Mouse (Mus musculus) CD8-positive naive resting alpha-beta T cell, adult 2 months (primary cell): ENCODE measurements around the gene Ctdsp1.
"Not testable (repeated sequence)": the region's sequence is repeated elsewhere in the genome, so short reads cannot be mapped to it uniquely, and the experiment has no call there.

Experiments
- DNase-seq, 2 experiments: peaks; one replicate each; pipeline ENCODE4 v3.0.0; 2022; ENCODE audit warnings: low read depth in 2 of 2, low spot score in 2 of 2

Ctdsp1 gene

DNA sequence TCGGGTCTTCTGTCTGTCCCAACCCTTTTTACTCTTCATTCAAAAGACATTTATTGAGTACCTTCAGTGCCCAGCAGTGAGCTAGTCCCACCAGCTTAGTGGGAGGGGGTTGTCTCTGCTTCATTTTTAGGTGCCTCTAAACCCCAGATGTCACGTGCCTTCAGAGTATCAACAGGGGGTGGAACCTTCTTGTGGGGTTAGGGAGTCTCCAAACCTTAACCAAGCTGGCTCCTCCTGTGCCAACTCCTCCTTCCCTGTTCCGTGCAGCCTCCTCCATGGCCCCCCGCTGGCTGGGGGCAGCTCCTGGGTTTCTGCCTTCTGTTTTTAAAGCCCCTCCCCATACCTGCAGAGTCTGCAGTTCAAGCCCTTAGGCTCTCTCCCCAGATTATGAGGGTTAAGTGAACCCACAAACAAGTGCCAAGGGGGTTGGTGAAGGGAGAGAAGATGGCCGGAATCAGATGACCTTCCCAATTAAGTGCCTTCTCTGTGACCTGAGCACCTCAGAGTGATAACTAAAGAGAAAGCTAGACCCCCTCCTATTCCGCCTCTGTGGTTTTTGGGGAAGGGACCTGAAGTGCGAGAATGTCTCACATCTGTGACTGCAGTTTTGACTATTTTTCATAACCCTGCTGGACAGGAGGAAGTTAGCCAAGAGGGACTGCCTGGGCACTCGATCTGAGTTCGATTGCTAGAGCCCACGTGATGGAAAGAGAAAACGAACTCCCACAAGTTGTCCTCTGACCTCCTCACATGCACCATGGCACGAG, 5.3 kb downstream of the Ctdsp1 start:
- not testable (repeated sequence) for DNase-seq

DNA sequence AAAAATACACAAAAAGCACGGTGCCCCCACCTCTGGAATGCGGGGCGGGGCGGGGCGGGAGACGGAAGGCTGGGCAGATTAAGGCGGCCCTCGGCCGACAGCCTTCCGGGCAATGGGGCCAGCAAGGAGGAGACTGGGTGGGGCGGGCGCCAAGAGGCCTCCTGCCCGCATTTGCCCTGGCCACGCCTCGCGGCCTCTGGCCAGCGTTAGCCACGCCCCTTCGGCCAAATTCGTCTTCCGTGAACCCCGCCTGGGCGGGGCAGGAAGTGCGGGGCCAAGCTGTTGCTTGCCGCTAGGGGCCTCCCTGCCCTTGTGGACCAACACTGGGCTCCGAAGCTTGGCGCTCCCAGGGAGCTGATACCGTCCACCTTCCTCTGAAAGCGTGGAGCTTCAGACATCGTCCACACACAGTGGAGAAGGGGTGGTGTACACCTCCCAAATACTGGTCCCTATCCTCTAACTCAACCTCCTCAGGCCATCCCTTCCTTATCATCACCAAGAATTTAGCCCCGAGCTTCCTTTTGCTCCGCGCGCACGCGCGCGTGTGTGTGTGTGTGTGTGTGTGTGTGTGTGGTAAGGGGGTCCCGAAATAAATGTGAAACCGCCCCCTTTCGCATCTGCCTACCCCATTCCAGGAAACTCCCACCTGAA, 6.1 kb downstream of the Ctdsp1 start:
- peak; percentile 55 to 61 for DNase-seq

DNA sequence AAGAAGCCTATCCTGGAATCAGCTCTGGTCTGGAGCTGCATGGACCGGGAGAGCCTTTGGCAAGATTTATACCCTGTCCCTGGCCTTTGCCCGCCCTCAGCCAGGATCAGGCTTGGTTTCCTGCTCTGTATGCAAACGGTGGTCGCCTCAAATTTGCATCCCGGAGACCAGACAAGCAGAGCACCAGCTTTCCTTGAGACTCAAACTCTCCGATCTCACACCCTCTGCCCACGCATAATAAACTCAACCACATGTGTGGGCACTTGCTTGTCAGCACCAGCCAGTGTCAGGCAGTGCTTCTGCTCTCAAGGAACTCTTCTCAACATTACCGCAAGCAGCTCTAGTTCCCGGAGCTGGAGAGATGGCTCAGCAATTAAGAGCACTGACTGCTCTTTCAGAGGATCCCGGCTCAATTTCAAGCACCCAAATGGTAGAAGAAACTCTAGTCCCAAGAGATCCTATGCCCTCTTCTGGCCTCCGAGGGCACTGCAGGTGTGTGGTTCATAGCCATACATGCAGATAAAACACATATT, 6.7 kb downstream of the Ctdsp1 start:
- DNase-seq = peak; percentile 68 to 82

DNA sequence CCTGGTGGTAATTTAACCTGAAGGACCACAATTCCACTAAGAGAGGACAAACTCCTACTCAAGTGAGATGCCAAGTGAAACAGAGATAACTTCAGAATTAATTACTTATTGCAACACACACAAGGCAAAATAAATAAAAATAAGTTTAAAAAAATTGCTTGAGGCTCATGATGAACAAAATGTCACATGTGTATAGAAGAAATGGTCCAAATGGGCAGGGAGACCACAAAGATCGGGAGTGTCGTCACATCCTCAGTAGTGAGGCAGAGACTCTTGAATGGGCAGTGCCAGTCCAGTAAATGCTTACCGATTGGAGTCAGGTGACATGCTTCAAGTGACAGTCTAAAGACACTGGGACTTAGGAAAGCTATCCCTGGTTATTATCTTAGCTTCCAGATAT, 9.2 kb downstream of the Ctdsp1 start:
- no peak for DNase-seq

DNA sequence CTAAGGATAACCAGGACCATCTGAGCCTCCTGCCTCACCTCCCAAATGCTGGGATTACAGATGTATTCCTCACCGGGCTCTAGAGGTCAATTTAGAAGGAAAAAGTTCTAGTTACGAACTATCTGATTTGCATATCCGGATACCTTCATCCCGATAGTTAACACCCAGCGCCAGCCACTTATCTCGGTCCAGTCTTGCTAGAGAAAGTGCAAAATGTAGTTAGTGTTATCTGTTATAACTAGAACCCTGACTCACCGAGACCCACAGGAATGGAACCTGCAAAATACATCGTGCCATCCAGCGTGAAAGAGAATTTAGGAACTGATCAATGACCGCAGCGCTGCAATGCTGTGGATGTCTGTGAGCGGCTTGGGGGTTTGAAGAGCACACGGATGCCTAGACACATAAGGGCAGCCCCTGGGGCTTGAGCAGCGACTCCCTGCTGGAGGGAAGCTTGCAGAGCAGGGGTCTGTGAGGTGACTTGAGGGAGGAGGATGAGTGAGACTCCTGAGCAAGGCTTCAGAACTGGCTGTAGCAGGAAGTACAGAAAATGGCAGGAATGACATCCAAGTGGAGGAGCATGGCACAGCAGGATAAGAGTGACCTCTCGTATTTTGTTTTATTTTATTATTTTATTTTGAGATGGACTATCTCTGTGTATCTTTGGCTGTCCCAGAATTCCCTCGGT, 9.8 kb downstream of the Ctdsp1 start:
- no peak for DNase-seq

DNA sequence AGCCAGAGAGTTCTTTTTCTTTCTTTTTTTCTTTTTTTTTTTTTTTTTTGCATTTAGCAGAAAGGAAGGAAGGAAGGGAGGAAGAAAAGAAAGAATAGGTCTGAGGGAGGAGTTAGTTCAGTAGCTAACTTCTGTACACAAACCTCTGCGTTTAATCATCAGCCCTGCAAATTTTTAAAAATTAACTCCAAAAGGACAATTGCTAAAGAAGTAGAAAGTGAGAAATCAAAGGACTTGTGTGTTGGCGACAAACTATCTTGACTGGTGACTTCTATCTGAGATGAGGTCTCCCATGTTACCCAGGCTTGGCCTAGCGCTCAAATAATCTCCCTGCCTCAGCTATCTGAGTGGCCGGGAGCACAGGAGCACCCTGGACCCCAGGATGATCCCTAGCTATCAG, 12.9 kb downstream of the Ctdsp1 start:
- no peak for DNase-seq

DNA sequence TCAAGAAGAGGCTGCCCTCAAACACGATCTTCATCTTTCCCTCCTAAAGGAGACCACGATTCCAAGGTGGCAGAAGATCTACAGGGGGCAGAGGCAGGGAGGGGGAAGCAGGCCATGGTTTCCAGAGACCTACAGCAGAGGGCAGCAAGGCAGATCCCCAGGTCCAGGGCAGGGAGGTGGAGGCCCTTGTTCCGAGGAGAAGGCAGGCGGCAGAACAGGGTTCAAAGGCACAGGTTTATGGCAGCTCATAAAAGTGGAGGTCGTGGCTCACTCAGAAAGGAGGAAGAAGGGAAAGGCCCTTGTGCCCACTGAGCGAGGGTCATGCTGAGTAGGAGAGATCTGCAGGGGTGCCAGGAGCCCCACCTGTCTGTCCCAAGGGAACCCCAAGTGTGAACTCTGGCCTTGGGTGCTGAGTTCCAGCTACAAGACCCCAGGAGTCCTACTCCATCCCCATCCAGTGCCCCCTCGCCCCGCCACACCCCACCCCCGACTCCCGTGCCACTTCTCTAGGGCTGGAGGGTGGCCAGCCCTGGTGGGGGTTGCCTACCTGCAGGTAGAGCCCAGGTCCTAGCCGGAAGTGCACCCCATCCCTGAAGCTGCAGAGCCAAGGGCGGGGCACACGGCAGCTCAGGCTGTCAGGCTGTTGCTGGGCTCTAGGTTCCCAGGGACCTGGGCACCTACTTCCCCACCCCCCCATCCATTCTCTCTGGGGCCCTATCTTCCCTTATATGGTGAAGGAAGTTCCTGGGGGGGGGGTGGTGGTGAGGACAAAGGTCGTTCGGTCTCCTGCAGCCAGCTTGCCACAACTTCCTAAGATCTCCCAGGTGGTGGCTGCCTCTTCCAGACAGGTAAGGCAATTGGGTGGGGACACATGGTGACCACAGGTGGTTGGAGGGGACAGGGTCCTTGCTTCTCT, 17.5 kb downstream of the Ctdsp1 start, which contains the start of gene Vil1:
Gene Vil1 (plus strand): TSS at position 788 of the 916 bp plus-strand sequence.
- DNase-seq = no peak

DNA sequence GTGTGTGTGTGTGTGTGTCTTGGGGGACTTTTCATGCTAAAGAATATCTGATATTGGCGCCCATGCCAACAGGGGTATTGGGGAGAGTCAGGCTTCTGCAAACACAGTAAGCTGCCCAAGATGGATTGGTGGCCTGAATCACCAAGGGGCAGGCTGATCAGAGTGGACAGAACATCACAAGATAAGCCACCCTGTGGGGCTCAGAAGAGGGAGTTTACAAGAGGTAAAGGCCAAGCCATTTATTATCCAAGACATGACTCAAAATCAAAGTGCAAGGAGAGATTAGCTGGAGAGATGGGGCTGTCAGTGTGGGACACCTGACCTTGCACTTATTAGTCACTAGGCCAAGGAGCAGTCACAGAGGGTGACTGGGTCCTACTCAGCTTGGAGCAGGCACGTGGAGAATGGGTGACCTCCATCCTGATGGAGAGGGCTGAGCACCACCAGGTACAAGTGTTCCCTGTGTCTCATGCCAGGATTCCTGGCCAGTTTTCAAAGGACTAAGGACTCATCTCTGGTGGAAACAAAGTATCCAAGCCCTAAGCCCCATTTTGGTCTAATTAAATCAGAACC, 20.5 kb downstream of the Ctdsp1 start:
- DNase-seq = no peak

DNA sequence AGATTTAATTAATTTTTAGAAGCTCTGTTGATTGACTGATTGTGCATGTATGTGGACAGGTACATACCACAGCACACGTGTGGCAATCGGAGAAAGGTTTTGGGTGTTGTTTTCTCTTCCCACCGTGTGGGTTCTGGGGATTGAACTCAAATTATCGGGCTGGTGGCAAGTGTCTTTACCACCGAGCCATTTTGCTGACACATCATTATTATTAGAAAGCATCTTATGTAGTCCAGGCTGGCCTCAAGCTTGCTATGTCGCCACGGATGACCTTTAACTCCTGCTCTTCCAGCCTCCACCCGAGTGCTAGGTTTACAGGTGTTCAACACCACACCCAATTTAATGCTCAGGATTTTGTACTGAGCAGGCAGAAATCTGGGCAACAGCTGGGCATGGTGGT, 21.4 kb downstream of the Ctdsp1 start:
- no peak for DNase-seq

DNA sequence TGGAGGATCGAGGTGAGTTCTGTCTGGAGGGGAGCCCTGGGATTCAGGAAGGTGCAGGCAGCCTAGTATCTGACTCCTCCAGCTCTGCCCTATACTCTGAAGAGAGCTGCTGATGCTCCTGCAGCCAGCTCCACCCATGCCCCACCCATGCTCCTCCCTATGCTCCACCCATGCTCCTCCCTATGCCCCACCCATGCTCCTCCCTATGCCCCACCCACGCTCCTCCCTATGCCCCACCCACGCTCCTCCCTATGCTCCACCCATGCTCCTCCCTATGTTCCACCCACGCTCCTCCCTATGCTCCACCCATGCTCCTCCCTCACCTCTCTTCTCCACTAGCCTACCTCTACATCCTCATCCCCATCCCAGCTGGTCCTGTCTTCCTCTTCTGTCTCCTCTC, 23.8 kb downstream of the Ctdsp1 start:
- no peak for DNase-seq

DNA sequence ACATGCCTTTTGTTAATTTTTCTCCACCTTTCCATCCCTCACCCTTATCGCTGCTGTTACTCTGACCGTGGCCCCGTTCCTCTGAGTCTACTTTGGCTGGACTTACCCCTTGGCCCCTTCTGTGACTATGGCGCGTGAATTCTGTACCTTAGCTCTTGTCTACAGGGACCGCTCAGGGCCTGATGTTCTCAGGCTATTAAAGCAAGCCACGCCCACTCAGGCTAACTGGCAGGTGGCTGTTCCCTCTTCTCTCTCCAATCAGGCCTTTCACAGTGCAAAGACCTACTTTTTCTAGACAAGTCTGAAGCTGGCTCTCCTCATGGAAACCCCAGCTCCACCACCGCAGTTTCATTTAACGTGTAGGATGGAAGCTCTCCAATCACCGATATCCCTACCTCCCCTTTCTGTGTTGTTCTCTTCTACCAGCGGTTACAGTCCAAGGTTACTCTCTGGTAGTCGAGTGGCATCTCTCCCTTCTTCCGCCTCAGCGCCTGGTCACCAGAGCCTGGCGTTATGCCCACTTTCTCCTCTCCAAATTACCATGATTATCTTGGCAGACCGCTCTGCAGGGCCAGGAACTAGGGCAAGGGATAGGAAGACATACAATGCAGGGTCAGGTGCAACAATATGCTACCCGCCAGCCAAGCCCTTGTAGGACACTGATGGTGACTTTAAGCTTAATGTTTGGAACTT, 27.6 kb downstream of the Ctdsp1 start:
- DNase-seq = no peak

DNA sequence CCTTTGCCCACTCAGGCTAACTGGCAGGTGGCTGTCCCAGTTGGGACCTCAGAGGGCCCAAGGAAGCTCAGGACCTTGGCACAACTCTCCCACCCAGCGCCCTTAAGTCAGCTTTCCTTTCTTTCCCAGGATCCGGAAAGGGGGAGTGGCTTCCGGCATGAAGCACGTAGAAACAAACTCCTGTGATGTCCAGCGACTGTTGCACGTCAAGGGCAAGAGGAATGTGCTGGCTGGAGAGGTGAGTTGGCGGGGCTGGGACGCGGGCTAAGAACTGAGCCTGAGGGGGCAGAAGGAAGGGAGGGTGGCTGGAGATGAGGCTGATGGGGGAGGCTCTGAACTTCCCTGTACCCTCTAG, 28.1 kb downstream of the Ctdsp1 start:
- no peak for DNase-seq

DNA sequence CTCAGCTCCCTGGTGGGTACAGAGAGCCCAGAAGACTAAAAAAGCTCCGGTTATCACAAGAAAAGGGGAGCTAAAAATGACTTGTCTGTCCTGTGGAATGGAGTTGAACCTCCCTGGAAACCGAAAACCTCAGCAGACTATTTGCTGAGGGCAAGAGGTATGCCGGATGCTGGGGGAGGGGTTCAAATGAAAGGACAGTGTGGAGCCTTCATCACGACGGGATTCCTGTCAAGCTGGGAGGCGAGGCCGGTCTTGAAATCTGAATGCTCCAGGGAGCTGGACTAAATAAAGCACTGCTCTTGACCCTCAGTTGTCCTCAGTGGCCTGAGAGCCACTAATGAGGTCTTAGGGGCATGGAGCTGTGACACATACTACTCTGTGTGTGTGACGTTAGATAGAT, 31.8 kb downstream of the Ctdsp1 start:
- no peak for DNase-seq

DNA sequence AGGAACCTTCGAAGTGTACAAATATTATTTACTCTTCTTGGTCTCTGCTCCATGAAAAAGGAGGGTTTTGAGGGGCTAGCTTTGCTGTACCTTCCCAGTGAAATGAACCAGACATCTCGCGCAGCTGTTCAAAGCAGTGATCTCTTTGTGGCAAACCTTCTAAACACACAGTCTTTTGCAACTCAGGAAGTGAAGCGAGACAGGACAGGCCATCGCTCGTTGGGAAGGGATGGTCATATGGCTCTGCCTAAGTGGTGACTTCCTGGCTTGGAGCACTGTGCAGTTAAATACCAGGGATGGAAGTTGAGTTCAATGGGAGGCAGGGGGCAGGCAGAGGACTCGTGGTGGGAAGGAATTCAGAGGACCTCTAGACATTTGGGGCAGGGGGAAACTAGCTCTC, 34.5 kb downstream of the Ctdsp1 start:
- no peak for DNase-seq

DNA sequence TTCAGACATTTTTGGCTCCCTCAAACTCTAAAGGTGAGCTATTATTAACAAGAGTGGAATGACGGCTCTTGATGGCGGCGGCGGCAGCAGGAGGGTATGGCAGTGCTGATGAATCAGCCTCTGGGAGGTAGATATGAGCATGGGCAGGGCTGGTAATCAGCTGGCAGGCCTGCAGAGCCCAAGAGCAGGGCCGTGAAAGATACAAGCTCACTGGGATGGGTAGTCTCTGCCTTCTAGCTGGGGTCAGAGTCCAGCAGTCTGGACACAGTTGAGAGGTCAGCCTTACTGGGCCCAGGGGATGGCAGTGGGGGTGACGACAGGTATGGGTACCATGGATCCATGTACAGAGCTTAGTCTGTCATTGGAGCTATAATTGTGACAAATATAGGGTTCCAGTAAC, 41.9 kb downstream of the Ctdsp1 start:
- no peak for DNase-seq

DNA sequence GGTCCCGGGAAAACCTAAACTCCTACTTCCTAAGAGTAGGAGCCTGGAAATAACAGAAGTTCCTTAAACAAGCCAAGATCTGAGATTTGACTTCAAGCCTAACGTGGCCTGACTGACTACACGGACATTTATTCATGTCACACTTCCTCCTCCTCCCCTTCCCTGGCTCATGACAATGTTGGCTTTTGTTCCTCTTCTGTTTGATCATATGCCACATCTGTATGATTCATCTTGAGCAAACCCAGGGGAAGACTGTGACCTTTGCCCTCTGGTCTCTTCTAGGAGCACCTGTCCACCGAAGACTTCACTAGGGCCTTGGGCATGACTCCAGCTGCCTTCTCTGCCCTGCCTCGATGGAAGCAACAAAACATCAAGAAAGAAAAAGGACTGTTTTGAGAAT, 43.3 kb downstream of the Ctdsp1 start:
- no peak for DNase-seq

DNA sequence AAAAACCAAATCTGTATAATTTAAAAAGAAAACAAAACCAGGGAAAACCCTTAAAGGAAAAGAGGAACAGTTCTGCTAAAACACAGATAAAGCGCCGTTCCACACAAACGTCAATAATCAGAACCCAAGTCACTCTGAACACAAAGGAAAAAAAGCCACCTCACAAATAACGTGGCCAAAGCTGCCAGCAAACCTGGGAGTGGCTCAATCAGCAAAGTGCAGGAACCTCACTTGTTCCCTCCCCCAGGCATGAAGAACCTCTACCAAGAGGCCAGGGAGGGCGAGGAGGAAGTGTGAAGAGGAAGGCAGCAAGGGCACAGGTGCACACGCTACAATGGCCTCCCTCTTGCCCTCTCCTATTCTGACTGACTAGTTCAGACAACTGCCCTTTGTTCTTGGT, 44.3 kb downstream of the Ctdsp1 start:
- DNase-seq = no peak

DNA sequence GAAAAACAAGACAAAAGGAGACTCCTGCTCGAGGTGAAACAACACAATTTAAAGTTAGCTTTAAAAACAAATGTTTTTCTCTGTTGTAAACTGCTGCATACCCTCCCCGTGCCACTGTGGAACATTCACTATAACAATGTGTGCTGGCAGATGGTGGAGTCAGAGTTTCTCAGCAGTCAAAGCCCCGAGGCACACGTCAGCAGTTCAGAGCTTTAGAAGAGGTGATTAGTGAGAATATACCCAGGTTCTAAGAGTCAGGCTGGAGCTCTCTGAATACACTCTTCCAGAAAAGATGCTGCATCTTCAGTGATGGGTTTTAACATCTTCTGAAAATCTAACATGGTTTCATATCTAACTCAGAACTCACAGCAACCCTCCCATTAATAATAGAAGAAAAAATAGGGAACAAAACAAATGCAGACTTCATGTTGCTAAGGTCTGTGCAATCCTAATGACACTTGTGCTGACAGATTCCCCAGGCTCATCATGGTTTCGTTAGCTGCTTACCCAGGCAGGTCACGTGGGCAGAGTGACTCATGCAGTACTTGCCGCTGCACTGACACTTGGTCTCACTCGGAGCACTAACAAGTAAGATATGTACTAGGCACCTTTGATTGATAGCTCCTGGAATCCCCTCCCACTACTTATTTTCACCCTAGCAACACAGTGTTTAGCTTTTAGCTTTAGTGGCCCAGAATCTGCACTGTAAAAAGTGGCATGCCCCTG, 46.6 kb downstream of the Ctdsp1 start:
- DNase-seq = no peak

DNA sequence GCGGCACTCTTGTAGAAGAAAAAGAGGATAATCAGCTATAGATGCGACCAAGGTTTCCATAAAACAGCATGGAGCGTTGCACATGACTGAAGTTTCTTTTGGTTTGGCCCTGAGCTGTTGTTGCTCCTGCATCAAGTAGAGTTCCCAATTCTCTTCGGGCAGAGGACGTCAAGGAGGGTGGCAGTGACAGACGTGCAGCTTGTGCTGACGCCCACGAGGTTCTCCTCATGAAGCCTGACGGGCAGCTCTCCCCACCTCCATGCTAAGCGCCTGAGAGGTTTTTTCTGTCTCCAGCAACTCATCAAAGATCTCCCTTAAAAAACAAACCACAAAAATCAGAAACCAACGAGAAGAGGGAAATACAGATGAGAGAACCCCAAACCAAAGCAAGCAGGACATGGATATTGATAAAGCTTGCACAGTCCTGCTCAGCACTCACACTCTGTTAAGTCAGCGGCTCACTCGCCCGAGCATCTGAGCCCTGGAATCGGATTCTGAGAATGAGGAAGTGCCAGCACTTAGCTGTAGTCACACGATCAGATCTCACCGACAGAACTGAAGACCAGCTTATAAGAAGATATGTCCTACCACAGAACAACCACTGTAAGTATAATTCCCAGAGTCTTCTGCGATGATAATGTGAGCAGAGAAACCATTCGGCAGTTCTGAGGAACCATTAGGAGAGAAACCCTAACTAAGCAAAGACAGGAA, 48.0 kb downstream of the Ctdsp1 start:
- no peak for DNase-seq
